Mouse (Mus musculus): Measurements from ENCODE around the gene Gm45713.

- TF ChIP-seq POLR2A (IDR thresholded peaks at IDR 0.05; ENCODE audit: control insufficient read depth, low read depth, low read length) (no peak), CTCF (IDR thresholded peaks at IDR 0.05; ENCODE audit: control insufficient read depth, insufficient read depth, insufficient replicate concordance, low read depth, low read length) (no peak)
These were observed 661 bp downstream of the Gm45713 start for GRCm38 (mm10) chr7:45135370-45135769.

All from testis, adult 2 months (tissue).